Mouse (Mus musculus) MEL (cell line): Measurements from ENCODE around the gene Ubash3b.

Source experiments
- BHLHE40 ChIP-seq: IDR thresholded peaks from 2 replicates; pipeline ENCODE4 v1.6.1; 2012; ENCODE audit warnings: low read depth, mild to moderate bottlenecking, inconsistent platforms, low read length, improper control_type of control experiment, borderline replicate concordance
- CHD1 ChIP-seq: IDR thresholded peaks from 2 replicates; pipeline ENCODE4 v1.6.1; 2012; ENCODE audit warnings: low read depth, mild to moderate bottlenecking, inconsistent platforms, low read length, improper control_type of control experiment
- CHD2 ChIP-seq: IDR thresholded peaks from 2 replicates; pipeline ENCODE4 v1.6.1; 2011; ENCODE audit warnings: low read length, improper control_type of control experiment
- CTCF ChIP-seq, 3 experiments: IDR thresholded peaks in 2 of 3; conservative IDR thresholded peaks in 1 of 3; 2 replicates each; pipeline ENCODE4 v1.5.1; 2011 to 2012; ENCODE audit warnings: low read length in 3 of 3, low read depth in 2 of 3, mild to moderate bottlenecking in 2 of 3, improper control_type of control experiment in 1 of 3, inconsistent platforms in 1 of 3, mixed read lengths in 1 of 3, moderate library complexity in 1 of 3; ENCODE audit not compliant: control insufficient read depth in 1 of 3, insufficient read depth in 1 of 3, poor library complexity in 1 of 3, severe bottlenecking in 1 of 3
- E2F4 ChIP-seq: IDR thresholded peaks from 2 replicates; pipeline ENCODE4 v1.6.1; 2011; ENCODE audit warnings: low read depth, low read length, improper control_type of control experiment, borderline replicate concordance
- EP300 ChIP-seq, 2 experiments: IDR thresholded peaks; 2 replicates each; pipeline ENCODE4 v1.6.1; 2011; ENCODE audit warnings: improper control_type of control experiment in 2 of 2, low read length in 2 of 2, low read depth in 1 of 2, mild to moderate bottlenecking in 1 of 2
- ETS1 ChIP-seq: IDR thresholded peaks from 2 replicates; pipeline ENCODE4 v1.6.1; 2012; ENCODE audit warnings: low read depth, mild to moderate bottlenecking, inconsistent platforms, low read length, improper control_type of control experiment, moderate library complexity
- GATA1 ChIP-seq: IDR thresholded peaks from 2 replicates; pipeline ENCODE4 v1.6.1; 2011; ENCODE audit warnings: low read depth, low read length, improper control_type of control experiment
- HCFC1 ChIP-seq: IDR thresholded peaks from 2 replicates; pipeline ENCODE4 v1.6.1; 2012; ENCODE audit warnings: low read depth, mild to moderate bottlenecking, inconsistent platforms, low read length, improper control_type of control experiment, moderate library complexity
- MAX ChIP-seq: IDR thresholded peaks from 2 replicates; pipeline ENCODE4 v1.6.1; 2011; ENCODE audit warnings: low read length, improper control_type of control experiment
- MAZ ChIP-seq: IDR thresholded peaks from 2 replicates; pipeline ENCODE4 v1.6.1; 2012; ENCODE audit warnings: low read depth, mild to moderate bottlenecking, inconsistent platforms, low read length, improper control_type of control experiment
- MXI1 ChIP-seq: IDR thresholded peaks from 2 replicates; pipeline ENCODE4 v1.6.1; 2011; ENCODE audit warnings: mild to moderate bottlenecking, low read depth, low read length, improper control_type of control experiment
- RCOR1 ChIP-seq: IDR thresholded peaks from 2 replicates; pipeline ENCODE4 v1.6.1; 2012; ENCODE audit warnings: low read depth, mild to moderate bottlenecking, inconsistent platforms, low read length, improper control_type of control experiment
- TAL1 ChIP-seq: IDR thresholded peaks from 2 replicates; pipeline ENCODE4 v1.6.1; 2012; ENCODE audit warnings: mild to moderate bottlenecking, inconsistent platforms, low read length, moderate library complexity, mixed read lengths

DNA sequence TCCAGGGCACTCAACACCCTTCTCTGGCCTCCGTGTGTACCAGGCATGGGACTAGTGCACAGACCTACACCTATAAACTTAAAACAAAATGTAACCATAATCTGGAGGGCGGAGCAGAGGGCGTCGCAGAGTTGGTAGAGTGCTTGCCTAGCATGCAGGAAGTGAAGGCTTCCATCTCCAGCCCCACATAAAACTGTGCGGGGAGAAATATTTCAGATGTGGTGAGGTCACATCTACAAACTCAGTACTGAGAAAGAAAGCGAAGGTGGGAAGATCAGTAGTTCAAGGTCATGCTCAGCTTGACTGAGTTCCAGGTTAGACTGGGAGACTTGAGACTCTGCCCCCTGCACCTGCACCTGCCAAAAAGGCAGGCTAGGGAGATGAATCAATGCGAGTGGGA is 113.3 kb downstream of the Ubash3b start:
- TF ChIP-seq E2F4 (no peak), GATA1 (no peak), CTCF (IDR thresholded peaks at IDR 0.05 in 2 of 3, conservative IDR thresholded peaks at IDR 0.05 in 1 of 3; ENCODE audit: control insufficient read depth in 1 of 3, insufficient read depth in 1 of 3, low read depth in 2 of 3, low read length in 3 of 3, poor library complexity in 1 of 3, severe bottlenecking in 1 of 3) (no peak), CHD2 (no peak), MAX (no peak), BHLHE40 (no peak), HCFC1 (no peak), EP300 (IDR thresholded peaks at IDR 0.05; ENCODE audit: low read depth in 1 of 2, low read length in 2 of 2) (no peak), RCOR1 (no peak), ETS1 (no peak), TAL1 (no peak), MAZ (no peak), MXI1 (no peak), CHD1 (no peak)
